ENCODE assay signal across 22 mouse cellular contexts in genomic region chr7:34242176-34242575, GRCm38 (mm10). TPM values are rescaled to one million over a fixed set of nuclear protein-coding genes. Genes with fewer than 3 reads are reported as not detected.
DNase-seq lines count a peak whose midpoint lies in the region; ATAC-seq and TF ChIP-seq lines count a peak whose summit lies in the region.
"Had no signal": no experiment of that assay in that cellular context is flagged by ENCODE, and none has a peak within 500 bp of the region (broad histone marks: within the 10 kb centered on the region; RNA-seq: fewer than 3 reads in every experiment).

No protein-coding gene starts in this region.

- ATAC-seq in forebrain, postnatal 0 days, result peak; percentile 29
- no peak for ATAC-seq in forebrain, embryonic 12.5 days (ENCODE audit: low FRiP score)
- ATAC-seq in megakaryocyte, adult 5-6 weeks (ENCODE audit: poor library complexity, severe bottlenecking), result no peak
- ATAC-seq: intestine, embryonic 15.5 days had no signal

- TF ChIP-seq CTCF in forebrain, postnatal 0 days (IDR thresholded peaks at IDR 0.05; ENCODE audit: low read depth), result no peak

- H3K4me2 ChIP-seq in forebrain, postnatal 0 days (ENCODE audit: low read depth), result no peak overlapping the region
- H3K4me2 ChIP-seq in forebrain, embryonic 12.5 days, result no peak overlapping the region
- H3K4me2 ChIP-seq: embryonic facial prominence, embryonic 13.5 days; intestine, embryonic 15.5 days; limb, embryonic 13.5 days; neural tube, embryonic 15.5 days had no signal

- no peak overlapping the region for H3K4me3 ChIP-seq in forebrain, postnatal 0 days (ENCODE audit: low read depth, low read length)
- H3K4me3 ChIP-seq in forebrain, embryonic 12.5 days (replicated peaks), result no peak overlapping the region
- H3K4me3 ChIP-seq: embryonic facial prominence, embryonic 13.5 days; forebrain, embryonic 10.5 days; intestine, embryonic 15.5 days; limb, embryonic 13.5 days; neural tube, embryonic 15.5 days had no signal

- no peak overlapping the region for H3K9ac ChIP-seq in forebrain, postnatal 0 days
- no peak overlapping the region for H3K9ac ChIP-seq in forebrain, embryonic 12.5 days
- H3K9ac ChIP-seq: embryonic facial prominence, embryonic 13.5 days; intestine, embryonic 15.5 days; limb, embryonic 13.5 days; neural tube, embryonic 15.5 days had no signal

- peaks cover 59% of the 10 kb centered on the region for H3K36me3 ChIP-seq in forebrain, postnatal 0 days (ENCODE audit: insufficient read depth)
- H3K36me3 ChIP-seq in forebrain, embryonic 12.5 days (replicated peaks), result peaks cover 77% of the 10 kb centered on the region

- no peaks in the 10 kb centered on the region for H3K4me1 ChIP-seq in forebrain, postnatal 0 days (ENCODE audit: insufficient read depth)
- H3K4me1 ChIP-seq in forebrain, embryonic 12.5 days, result no peaks in the 10 kb centered on the region
- H3K4me1 ChIP-seq: embryonic facial prominence, embryonic 13.5 days; forebrain, embryonic 10.5 days; intestine, embryonic 15.5 days; limb, embryonic 13.5 days; neural tube, embryonic 15.5 days had no signal

- peak; percentile 17 for DNase-seq in forebrain, postnatal 0 days
- peak; percentile 39 for DNase-seq in testis, postnatal 10 days (ENCODE audit: low spot score)
- DNase-seq in testis, postnatal 14 days (ENCODE audit: low spot score), result no peak
- peak; percentile 95 to 96 for DNase-seq in cerebellum, postnatal 14 days
- no peak for DNase-seq in thymus, postnatal 4 days
- no peak for DNase-seq in ovary, postnatal 10 days (ENCODE audit: low spot score)
- DNase-seq: thymus, postnatal 14 days had no signal

- WGBS in forebrain, postnatal 0 days, result 83% methylated on average over 11 of the region's 11 CpGs
- WGBS in forebrain, embryonic 12.5 days, result 92% methylated on average over 11 of the region's 11 CpGs

- no peaks in the 10 kb centered on the region for H3K9me3 ChIP-seq in forebrain, postnatal 0 days (ENCODE audit: low read length)
- no peaks in the 10 kb centered on the region for H3K9me3 ChIP-seq in forebrain, embryonic 12.5 days
- H3K9me3 ChIP-seq: embryonic facial prominence, embryonic 13.5 days; forebrain, embryonic 10.5 days; G1E; intestine, embryonic 15.5 days; limb, embryonic 13.5 days; neural tube, embryonic 15.5 days had no signal

- no peaks in the 10 kb centered on the region for H3K27me3 ChIP-seq in forebrain, postnatal 0 days (ENCODE audit: insufficient read depth, low read length)
- no peaks in the 10 kb centered on the region for H3K27me3 ChIP-seq in forebrain, embryonic 12.5 days
- H3K27me3 ChIP-seq: embryonic facial prominence, embryonic 13.5 days; intestine, embryonic 15.5 days; limb, embryonic 13.5 days; neural tube, embryonic 15.5 days had no signal

- H3K27ac ChIP-seq in forebrain, postnatal 0 days (ENCODE audit: low read depth, low read length), result no peak overlapping the region
- H3K27ac ChIP-seq in forebrain, embryonic 12.5 days, result no peak overlapping the region
- H3K27ac ChIP-seq: embryonic facial prominence, embryonic 13.5 days; forebrain, embryonic 10.5 days; intestine, embryonic 15.5 days; kidney, postnatal 0 days; limb, embryonic 13.5 days; neural tube, embryonic 15.5 days had no signal

RNA-seq across cellular contexts. Expression of gene Gm6096, which starts 8.7 kb away (rescaled TPM):
- not detected in 2 replicates for total RNA-seq in forebrain, postnatal 0 days (2014; rRNA removed)
- not detected in 2 replicates for polyA plus RNA-seq in forebrain, postnatal 0 days (2015; fragmentation: Nextera tagmentation; extraction: Ambion mirVana)
- not detected in 2 replicates for polyA plus RNA-seq in forebrain, embryonic 12.5 days (2016; fragmentation: Nextera tagmentation; extraction: Ambion mirVana)
- not detected in 2 replicates for total RNA-seq in megakaryocyte, adult 5-6 weeks (2015)
- total RNA-seq in megakaryocyte, adult 5-6 weeks (2017), result not detected in 2 replicates
- total RNA-seq: adrenal gland, postnatal 4 days; common myeloid progenitor, adult 5-6 weeks; G1E; gastrocnemius, adult 18-20 months; heart, postnatal 25 days; left cerebral cortex, adult 18-20 months; monocyte, adult 5-6 weeks had no signal
- polyA plus RNA-seq: embryonic facial prominence, embryonic 13.5 days; forebrain, embryonic 10.5 days; G1E; intestine, embryonic 15.5 days; neural tube, embryonic 15.5 days had no signal

RNA-seq across cellular contexts. Expression of gene Gpi1, which starts 12.0 kb away (rescaled TPM):
- 170 and 223 TPM in 2 replicates for total RNA-seq in forebrain, postnatal 0 days (2014; rRNA removed)
- polyA plus RNA-seq in forebrain, postnatal 0 days (2015; fragmentation: Nextera tagmentation; extraction: Ambion mirVana), result 180 and 259 TPM in 2 replicates
- polyA plus RNA-seq in forebrain, embryonic 12.5 days (2016; fragmentation: Nextera tagmentation; extraction: Ambion mirVana), result 260 and 266 TPM in 2 replicates
- 345 and 348 TPM in 2 replicates for total RNA-seq in megakaryocyte, adult 5-6 weeks (2015)
- 393 and 429 TPM in 2 replicates for total RNA-seq in megakaryocyte, adult 5-6 weeks (2017)

RNA-seq across cellular contexts. Expression of gene Pdcd2l, which starts 45.7 kb away (rescaled TPM):
- total RNA-seq in forebrain, postnatal 0 days (2014; rRNA removed), result 47.4 and 63.7 TPM in 2 replicates
- polyA plus RNA-seq in forebrain, postnatal 0 days (2015; fragmentation: Nextera tagmentation; extraction: Ambion mirVana), result 69.0 and 74.7 TPM in 2 replicates
- 64.1 and 67.5 TPM in 2 replicates for polyA plus RNA-seq in forebrain, embryonic 12.5 days (2016; fragmentation: Nextera tagmentation; extraction: Ambion mirVana)
- 26.1 and 30.6 TPM in 2 replicates for total RNA-seq in megakaryocyte, adult 5-6 weeks (2015)
- 33.9 and 37.0 TPM in 2 replicates for total RNA-seq in megakaryocyte, adult 5-6 weeks (2017)

Comparison
In these comparisons a context has a peak if more than half of its experiments do, and no peak if none do; other contexts are left out.
1. DNase-seq: peak in forebrain, postnatal 0 days (single experiment), testis, postnatal 10 days (single experiment) and cerebellum, postnatal 14 days (2 of 2); none in testis, postnatal 14 days (single experiment), thymus, postnatal 4 days (single experiment) and ovary, postnatal 10 days (single experiment).